Mouse (Mus musculus) frontal cortex, postnatal 14 days (tissue): ENCODE measurements around the gene Cyb5r4.
A peak's percentile ranks its signal among the peaks of the same experiment; 100 is the strongest.
"Not testable (repeated sequence)": the region's sequence is repeated elsewhere in the genome, so short reads cannot be mapped to it uniquely, and the experiment has no call there.

ENCODE experiments used
- DNase-seq, 2 experiments: peaks; one replicate each; pipeline ENCODE4 v3.0.0; 2022; ENCODE audit warnings: low spot score in 2 of 2

Gene Cyb5r4

GRCm38 (mm10) chr9:87025764-87026163, 4.0 kb downstream of the Cyb5r4 start:
- DNase-seq: no peak

DNA sequence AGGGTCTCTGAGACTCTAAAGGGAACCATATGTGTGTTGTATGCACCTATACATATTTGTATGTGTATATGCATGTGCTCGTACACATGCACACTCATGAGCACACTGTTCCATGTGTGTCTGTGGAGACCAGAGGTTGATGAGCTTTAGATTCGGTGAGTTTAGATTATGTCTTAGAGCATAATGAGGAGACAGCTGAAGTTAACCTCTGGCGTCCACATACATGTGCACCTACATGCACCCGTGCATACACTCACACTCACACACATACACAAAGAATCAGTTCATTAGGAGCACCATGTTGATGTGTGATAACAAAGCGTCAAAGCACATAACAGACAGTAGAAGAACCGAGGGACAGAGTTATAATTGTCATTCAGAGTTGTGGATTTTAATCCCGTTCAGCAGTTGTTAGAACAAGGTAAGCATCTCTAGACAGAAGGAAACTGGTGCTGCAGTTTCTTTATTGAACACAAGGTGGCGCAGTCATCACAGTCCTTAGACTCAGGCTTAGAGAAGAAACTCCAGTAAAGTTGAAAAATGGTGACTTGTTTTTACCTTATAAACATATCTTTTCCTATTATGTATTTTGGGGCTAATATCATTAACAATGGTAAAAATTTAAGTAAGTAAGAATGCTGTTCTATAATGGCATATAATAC, 5.7 kb downstream of the Cyb5r4 start:
- peak in 1 of 2 experiments; percentile 65 for DNase-seq

DNA sequence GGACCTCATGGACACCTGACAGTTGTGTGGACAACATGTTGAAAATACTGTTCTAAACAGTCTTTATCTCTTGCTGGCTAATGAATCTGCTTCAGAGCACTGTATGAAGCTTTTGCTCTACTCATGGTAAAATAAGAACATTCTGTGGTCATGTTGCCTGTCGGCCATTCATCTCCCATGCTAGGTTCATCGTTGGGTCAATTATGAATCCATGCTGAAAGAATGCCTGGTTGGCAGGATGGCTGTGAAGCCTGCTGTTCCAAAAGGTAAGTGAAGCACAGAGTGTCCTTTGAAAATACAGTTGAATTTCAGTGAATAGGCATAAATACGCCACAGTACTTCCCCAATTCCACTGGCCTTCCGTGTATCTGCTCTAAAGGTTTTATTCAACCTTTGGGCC, 10.4 kb downstream of the Cyb5r4 start:
- DNase-seq: no peak

DNA sequence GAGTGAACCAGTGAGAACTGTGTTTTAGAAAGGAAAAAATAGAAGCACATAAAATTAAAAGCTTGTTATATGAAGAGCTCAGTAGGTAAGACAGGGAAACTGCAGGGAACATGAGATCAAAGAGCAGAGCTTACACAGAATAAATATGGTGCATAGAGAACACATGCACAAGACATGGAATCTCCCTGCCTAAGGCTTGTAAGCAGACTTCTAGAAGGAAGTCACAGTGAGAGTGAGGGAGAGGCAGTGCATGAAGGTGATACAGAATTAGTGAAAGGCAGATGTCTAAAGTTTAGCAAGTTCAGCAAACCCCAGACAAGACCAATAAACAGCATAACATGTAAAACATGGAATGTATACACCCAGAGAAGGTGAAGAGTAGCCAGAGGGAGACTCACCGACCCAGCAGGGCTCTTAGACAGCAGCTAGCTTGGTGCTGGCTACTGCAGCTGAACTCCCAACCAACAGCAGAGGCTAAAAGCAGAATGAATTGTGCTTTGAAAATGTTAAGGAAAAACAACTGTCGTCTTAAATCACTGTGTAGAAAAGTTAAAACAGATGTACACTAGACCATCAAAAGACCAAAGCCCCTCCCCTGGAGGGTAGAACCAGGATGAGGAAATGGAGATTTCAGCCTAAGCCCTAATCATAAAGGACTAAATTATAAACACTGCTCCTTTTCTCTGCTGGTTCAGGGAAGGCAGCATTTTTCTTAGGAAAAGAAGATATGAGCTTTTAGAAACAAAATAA, 13.2 kb downstream of the Cyb5r4 start:
- DNase-seq: no peak

- no peak for DNase-seq
Observed at GRCm38 (mm10) chr9:87049425-87049824, 27.6 kb downstream of the Cyb5r4 start.

- no peak for DNase-seq
Observed at GRCm38 (mm10) chr9:87055547-87056235, 33.9 kb downstream of the Cyb5r4 start.

- DNase-seq: no peak
Observed at GRCm38 (mm10) chr9:87062337-87062736, 40.5 kb downstream of the Cyb5r4 start.

DNA sequence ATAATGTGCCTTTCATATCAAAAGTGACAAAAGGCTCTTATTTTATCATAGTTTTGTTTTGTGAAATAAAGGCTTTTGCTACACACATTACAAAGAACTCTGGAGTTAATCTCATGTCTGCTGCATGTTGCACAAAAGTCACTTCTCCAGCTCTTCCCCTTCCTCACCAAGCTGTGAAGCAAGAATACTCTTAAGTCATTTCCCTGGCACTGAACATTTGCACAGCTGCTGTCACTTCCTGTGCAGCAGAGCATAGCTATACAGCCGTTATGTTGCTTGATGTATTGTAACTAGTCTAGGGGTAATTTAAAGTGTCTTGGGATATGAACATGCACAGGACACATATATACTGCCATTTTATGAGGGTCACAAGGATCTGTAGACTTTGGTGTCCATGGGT, 46.3 kb downstream of the Cyb5r4 start:
- no peak for DNase-seq

DNA sequence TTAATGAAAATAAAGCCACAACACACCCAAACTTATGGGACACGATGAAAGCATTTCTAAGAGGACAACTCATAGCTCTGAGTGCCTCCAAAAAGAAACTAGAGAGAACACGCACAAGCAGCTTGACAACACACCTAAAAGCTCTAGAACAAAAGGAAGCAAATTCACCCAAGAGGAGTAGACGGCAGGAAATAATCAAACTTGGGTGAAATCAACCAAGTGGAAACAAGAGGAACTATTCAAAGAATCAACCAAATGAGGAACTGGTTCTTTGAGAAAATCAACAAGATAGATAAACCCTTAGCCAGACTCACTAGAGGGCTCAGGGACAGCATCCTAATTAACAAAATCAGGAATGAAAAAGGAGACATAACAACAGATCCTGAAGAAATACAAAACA, 49.8 kb downstream of the Cyb5r4 start:
- DNase-seq: not testable (repeated sequence)

- DNase-seq: no peak
Observed at GRCm38 (mm10) chr9:87077919-87078318, 56.1 kb downstream of the Cyb5r4 start.

- DNase-seq: no peak
Observed at GRCm38 (mm10) chr9:87079511-87079910, 57.7 kb downstream of the Cyb5r4 start.

GRCm38 (mm10) chr9:87086991-87087390, 65.2 kb downstream of the Cyb5r4 start:
- no peak for DNase-seq

DNA sequence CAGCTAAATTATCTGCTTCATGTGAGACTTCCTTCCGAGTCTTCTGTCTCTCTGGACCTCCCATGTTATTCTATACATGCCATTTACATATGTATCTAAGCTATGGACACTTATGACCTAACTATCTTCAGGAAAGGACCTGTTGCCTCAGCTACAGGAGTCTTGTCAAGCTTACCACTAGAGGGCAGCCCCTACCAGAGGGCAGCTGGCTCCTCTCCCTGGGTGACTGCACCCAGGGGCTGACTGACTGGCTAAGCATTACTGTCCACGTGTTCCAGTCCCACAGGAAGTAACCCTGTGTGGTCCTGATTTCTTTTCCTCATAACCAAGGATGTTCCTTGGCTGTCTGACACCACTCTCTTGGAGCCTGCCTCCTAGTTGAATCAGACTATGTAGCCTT, 76.2 kb downstream of the Cyb5r4 start:
- no peak for DNase-seq

DNA sequence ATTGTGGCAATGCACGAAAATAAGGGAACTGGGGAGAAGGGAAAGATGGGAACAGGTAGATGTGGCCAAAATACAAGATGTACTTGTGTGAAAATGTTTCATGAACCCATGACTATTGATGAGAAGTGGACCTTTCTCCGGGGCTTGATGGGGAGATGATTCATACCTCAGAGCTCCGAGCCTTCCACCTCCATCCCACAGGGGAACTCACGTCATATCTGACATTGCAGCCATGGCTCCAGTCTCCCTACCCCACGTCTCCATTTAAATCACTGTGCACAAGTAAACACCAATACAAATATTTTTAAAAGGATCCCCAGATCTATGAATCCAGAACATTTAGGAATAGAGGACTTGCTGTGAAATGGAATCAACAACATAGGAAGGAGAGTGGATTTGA, 93.2 kb downstream of the Cyb5r4 start:
- no peak for DNase-seq

DNA sequence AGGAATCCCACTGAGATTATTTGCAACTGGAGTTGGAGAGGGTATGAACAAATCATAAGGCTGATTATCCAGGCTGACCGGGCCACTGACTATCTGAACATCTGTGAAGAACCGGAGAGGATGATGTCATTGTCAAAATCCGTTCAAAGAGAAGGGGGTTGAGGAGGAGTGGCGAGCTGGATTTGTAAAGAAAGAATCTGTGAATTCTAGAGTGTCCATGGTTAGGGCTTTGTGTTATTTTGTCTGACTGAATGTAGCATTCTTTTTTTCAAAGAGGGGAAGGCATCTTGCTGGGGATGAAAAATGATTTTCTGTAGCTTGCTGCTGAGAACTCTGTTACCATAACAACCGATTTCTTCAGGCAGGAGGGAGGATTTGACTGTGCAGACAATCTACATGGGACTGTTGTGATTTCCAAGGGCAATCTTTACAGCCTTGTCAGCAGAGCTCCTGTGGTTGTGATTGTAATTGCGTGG, 93.7 kb downstream of the Cyb5r4 start:
- no peak for DNase-seq

DNA sequence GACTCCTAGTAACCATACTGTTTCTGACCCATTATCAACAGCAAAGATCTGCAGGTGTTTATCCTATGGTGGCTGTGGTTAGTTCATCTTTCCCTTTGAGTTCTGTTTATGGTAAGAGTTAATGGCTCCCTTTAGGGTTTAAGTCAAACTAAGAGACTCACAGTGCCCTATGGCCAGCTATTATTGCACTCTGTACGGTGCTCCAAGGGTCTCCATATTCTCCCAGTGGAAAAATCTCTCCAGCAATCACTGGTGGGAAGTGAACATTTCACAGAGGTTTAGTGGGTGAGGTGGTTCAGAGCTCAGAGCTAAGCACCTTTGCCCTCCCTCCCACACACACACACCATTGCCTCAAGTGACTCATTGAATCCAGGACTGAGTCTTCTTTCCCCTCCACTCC, 94.2 kb downstream of the Cyb5r4 start:
- DNase-seq: no peak

DNA sequence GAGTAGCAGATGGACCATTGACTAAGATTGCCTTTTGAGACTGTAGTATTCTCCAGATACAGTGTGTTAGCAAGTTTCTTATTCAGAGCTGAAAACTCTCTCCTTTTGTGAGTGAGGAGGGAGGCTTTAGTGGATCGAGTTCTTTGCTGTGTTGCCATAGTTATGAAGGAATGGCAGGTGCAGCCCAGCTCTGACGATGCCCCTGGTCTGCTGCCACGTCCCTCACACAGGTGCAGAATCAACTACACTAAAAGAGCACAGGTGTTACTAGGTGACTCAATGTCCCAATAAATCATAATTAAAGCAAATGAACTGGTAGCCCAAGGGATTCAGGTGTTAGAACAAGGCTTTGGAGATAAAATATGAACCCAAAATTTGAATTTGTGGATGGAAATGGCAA, 97.2 kb downstream of the Cyb5r4 start:
- DNase-seq: no peak

DNA sequence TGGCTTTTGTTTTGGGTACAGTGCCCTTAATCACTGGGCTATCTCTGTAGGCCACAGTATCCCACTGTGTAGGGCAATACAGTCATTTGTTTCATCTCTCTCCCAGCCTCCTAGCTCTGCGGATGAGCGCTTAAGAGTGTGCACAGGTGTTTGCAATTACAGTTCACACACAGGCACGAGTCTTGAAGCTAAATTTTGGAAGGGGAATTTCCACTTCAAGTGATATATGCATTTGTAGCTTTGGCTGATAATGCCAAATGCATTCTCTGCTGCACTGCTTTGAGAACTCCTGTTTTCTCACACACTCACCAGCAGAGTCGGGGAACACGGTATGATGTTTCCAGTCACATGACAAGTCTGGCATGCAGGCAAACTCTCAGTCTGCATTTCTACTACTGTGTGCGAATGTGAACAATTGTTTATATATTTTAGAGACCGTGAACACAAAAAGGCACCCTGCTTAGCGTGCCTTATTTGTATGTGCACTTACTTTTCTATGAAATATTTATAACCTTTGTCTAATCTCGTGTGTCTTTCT, 100.2 kb downstream of the Cyb5r4 start:
- no peak for DNase-seq

DNA sequence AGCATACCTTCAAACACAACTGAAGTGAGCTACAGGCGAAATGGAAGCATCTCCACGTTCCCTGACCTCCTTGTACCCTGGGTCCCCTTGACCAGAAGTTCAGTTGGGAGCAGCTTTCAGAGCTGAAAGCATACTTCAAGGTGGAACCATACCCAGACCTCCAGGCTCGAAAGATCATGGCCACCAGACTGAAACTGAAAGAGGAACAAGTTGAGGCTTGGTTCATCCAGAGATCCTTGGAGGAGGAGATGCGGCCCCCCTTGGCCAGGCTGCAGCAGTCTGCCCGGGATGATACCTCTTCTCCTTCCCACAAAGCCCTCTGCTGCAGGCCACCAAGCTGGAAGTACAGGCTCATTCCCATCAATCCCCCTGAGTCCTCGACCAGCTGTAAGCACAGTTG, 105.2 kb downstream of the Cyb5r4 start:
- DNase-seq: not testable (repeated sequence)
